Mouse (Mus musculus) hindbrain, postnatal 0 days (tissue): ENCODE data around the gene Nmnat3. TPM values are rescaled to one million over a fixed set of nuclear protein-coding genes. Genes with fewer than 3 reads are reported as not detected.

Source experiments
- ATAC-seq: fragments of 200-750 bp; cut with Nextera tagmentation; 2 replicates; pipeline ENCODE4 v1.8.0; 2017; ENCODE audit warnings: mild to moderate bottlenecking, moderate TSS enrichment, moderate library complexity
- DNase-seq: peaks from one replicate; pipeline ENCODE4 v3.0.0-alpha.2; 2015; ENCODE audit warnings: low spot score
- H3K27ac ChIP-seq: fragments of 300-500 bp; sonication (generic); 2 replicates; pipeline ENCODE4 v1.5.1; 2014; ENCODE audit warnings: mild to moderate bottlenecking
- H3K27me3 ChIP-seq: fragments of 300-500 bp; sonication (generic); 2 replicates; pipeline ENCODE4 v1.6.1; 2014; ENCODE audit warnings: low read length, mixed read lengths; ENCODE audit not compliant: insufficient read depth
- H3K36me3 ChIP-seq: fragments of 300-500 bp; sonication (generic); 2 replicates; pipeline ENCODE4 v1.6.1; 2014; ENCODE audit warnings: low read length, mixed read lengths; ENCODE audit not compliant: insufficient read depth
- H3K4me1 ChIP-seq: fragments of 300-500 bp; sonication (generic); 2 replicates; pipeline ENCODE4 v1.6.1; 2014; ENCODE audit warnings: antibody characterized with exemption, low read length, mixed read lengths; ENCODE audit not compliant: insufficient read depth
- H3K4me2 ChIP-seq: fragments of 300-500 bp; sonication (generic); 2 replicates; pipeline ENCODE4 v1.6.1; 2014; ENCODE audit warnings: low read depth, mild to moderate bottlenecking, low read length, moderate library complexity, mixed read lengths
- H3K4me3 ChIP-seq: fragments of 300-500 bp; sonication (generic); 2 replicates; pipeline ENCODE4 v1.5.1; 2014; ENCODE audit warnings: low read length
- H3K9ac ChIP-seq: fragments of 300-500 bp; sonication (generic); replicated peaks from 2 replicates; pipeline ENCODE4 v1.6.1; 2014; ENCODE audit warnings: mild to moderate bottlenecking, low read length, moderate library complexity, mixed read lengths
- H3K9me3 ChIP-seq: fragments of 300-500 bp; sonication (generic); 2 replicates; pipeline ENCODE4 v1.6.1; 2016; ENCODE audit warnings: low read length, mixed read lengths
- CTCF ChIP-seq: IDR thresholded peaks from 2 replicates; pipeline ENCODE4 v1.5.1; 2016; ENCODE audit warnings: antibody characterized with exemption, control low read depth, low read depth
- WGBS: fragments of 180-500 bp; shearing (Covaris S2); extraction: QIAGEN DNeasy Blood & Tissue Kit; methylation state at CpG from one replicate; pipeline ENCODE4 v1.1.7; 2014; 5-methylcytosine and 5-hydroxymethylcytosine counted together
- polyA plus RNA-seq: library from polyadenylated mRNA; unstranded; fragments of >200 nt; fragmentation: Nextera tagmentation; extraction: Ambion mirVana; gene quantifications from 2 replicates; pipeline ENCODE4 v1.2.1, GENCODE M21; 2015
- total RNA-seq: library from RNA; depleted of rRNA; stranded (reverse); fragments of >200 nt; gene quantifications from 2 replicates; pipeline ENCODE4 v1.2.3, GENCODE M21; 2014

Gene Nmnat3
- total and polyA plus RNA-seq, 2 experiments from 2014 or later = 1.3 to 1.5 TPM

GRCm38 (mm10) chr9:98296383-98297201, 9.4 kb downstream of the Nmnat3 start:
- peak overlapping the region; percentile 35 for H3K9ac ChIP-seq
- H3K4me1 ChIP-seq = 0 out of 2 replicates have a peak, but pooled peaks cover 10% of the 10 kb centered on the region
- 1% methylated on average over 54 of the region's 56 CpGs for WGBS
- H3K4me3 ChIP-seq = peak overlapping the region; percentile 45
- H3K27ac ChIP-seq = peak overlapping the region; percentile 70
- H3K27me3 ChIP-seq = no peaks in the 10 kb centered on the region
- ATAC-seq = peak; percentile 87
- no peak for TF ChIP-seq CTCF
- peak; percentile 78 for DNase-seq
- H3K36me3 ChIP-seq = no peaks in the 10 kb centered on the region
- H3K9me3 ChIP-seq = no peaks in the 10 kb centered on the region
- peak overlapping the region; percentile 75 for H3K4me2 ChIP-seq

GRCm38 (mm10) chr9:98297234-98297936, 10.2 kb downstream of the Nmnat3 start:
- peak overlapping the region; percentile 45 for H3K4me3 ChIP-seq
- no peaks in the 10 kb centered on the region for H3K9me3 ChIP-seq
- no peak for DNase-seq
- WGBS = 23% methylated on average over 12 of the region's 12 CpGs
- H3K4me2 ChIP-seq = peak overlapping the region; percentile 75
- H3K27me3 ChIP-seq = no peaks in the 10 kb centered on the region
- no peak overlapping the region for H3K27ac ChIP-seq
- TF ChIP-seq CTCF = no peak
- no peaks in the 10 kb centered on the region for H3K36me3 ChIP-seq
- H3K4me1 ChIP-seq = 0 out of 2 replicates have a peak, but pooled peaks cover 10% of the 10 kb centered on the region
- ATAC-seq = 0 out of 2 replicates have a peak, but pooled peaks have one; percentile 24
- peak overlapping the region; percentile 35; the same call in 1 of the 2 replicates for H3K9ac ChIP-seq

DNA sequence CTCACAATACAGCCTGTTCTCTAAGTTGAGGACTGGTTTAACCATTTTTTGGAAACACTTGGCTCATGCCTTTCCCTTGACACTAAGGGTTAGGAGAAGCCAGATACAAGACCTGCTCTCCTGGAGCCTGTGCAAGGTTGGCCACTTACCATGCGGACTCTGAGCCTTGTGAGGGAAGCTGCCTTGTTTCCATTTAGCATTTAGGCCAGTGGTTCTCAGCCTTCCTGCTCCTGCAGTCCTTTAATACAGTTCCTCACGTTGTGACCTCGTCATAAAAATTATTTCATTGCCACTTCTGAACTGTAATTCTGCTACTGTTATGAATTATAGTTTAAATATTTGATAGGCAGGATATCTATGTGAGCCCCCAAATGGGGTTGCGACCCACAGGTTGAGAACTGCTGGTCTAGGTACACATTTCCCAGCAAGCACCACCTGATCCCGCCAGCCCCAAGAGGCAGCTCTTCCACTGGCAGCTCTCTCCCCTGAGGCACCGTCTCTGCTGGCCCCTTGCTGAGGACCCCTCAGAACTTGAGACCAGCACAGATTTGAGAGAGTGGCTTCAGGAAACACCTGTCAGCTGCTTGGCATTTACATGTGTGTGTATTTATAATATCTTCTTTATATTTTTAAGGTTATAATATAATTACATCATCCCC, 10.8 kb downstream of the Nmnat3 start:
- 77% methylated on average over 6 of the region's 6 CpGs for WGBS
- 0 out of 2 replicates have a peak, but pooled peaks cover 10% of the 10 kb centered on the region for H3K4me1 ChIP-seq
- TF ChIP-seq CTCF = no peak

GRCm38 (mm10) chr9:98298761-98299160, 11.5 kb downstream of the Nmnat3 start:
- Histone ChIP-seq H3K36me3 (no peaks in the 10 kb centered on the region), H3K4me3 (no peak overlapping the region), H3K4me2 (no peak overlapping the region), H3K27me3 (no peaks in the 10 kb centered on the region), H3K9ac (no peak overlapping the region), H3K27ac (no peak overlapping the region), H3K9me3 (no peaks in the 10 kb centered on the region), H3K4me1 (0 out of 2 replicates have a peak, but pooled peaks cover 10% of the 10 kb centered on the region)
- no peak for ATAC-seq
- whole genome bisulfite sequencing = 71% methylated on average over 3 of the region's 3 CpGs
- no peak for DNase-seq
- no peak for TF ChIP-seq CTCF

More for the DNA sequence above, 10.8 kb downstream of the Nmnat3 start:
- Histone ChIP-seq H3K27me3 (no peaks in the 10 kb centered on the region), H3K4me2 (0 out of 2 replicates have a peak overlapping the region, but pooled peaks have one; percentile 75), H3K27ac (no peak overlapping the region), H3K36me3 (no peaks in the 10 kb centered on the region), H3K4me3 (no peak overlapping the region), H3K9ac (no peak overlapping the region), H3K9me3 (no peaks in the 10 kb centered on the region)
- ATAC-seq (no peak), DNase-seq (no peak)

DNA sequence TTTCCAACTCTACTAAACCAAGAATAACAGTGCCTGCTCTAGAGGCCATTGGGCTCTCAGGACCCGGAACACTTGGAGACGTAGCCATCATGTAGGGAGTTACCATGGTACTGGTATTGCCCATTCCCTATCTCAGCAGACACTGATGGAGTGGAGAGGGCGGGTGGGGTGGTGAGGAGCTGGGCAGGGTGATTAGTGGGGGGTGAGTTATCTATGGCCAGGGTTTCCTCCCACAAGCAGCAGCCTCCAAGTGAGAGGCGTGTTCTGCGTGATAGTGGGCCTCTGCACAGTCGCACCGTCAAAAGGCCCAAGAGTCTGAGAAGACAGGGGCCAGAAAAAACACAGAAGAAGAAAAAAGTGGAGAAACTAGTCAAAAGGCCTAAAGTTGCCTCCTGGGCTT, 12.0 kb downstream of the Nmnat3 start:
- DNase-seq = no peak

GRCm38 (mm10) chr9:98300582-98300981, 13.3 kb downstream of the Nmnat3 start:
- H3K9ac ChIP-seq = no peak overlapping the region
- no peak for ATAC-seq
- no peak for TF ChIP-seq CTCF
- H3K4me1 ChIP-seq = 0 out of 2 replicates have a peak, but pooled peaks cover 10% of the 10 kb centered on the region
- no peak for DNase-seq
- 85% methylated on average over 7 of the region's 7 CpGs for WGBS
- no peak overlapping the region for H3K4me3 ChIP-seq
- no peaks in the 10 kb centered on the region for H3K9me3 ChIP-seq
- H3K36me3 ChIP-seq = no peaks in the 10 kb centered on the region
- H3K27me3 ChIP-seq = no peaks in the 10 kb centered on the region
- H3K27ac ChIP-seq = no peak overlapping the region
- no peak overlapping the region for H3K4me2 ChIP-seq

More for the DNA sequence above, 12.0 kb downstream of the Nmnat3 start:
- Histone ChIP-seq H3K36me3 (no peaks in the 10 kb centered on the region), H3K27ac (no peak overlapping the region), H3K4me1 (0 out of 2 replicates have a peak, but pooled peaks cover 10% of the 10 kb centered on the region), H3K9me3 (no peaks in the 10 kb centered on the region), H3K9ac (no peak overlapping the region), H3K27me3 (no peaks in the 10 kb centered on the region), H3K4me3 (no peak overlapping the region), H3K4me2 (no peak overlapping the region)
- no peak for TF ChIP-seq CTCF
- no peak for ATAC-seq
- 86% methylated on average over 7 of the region's 7 CpGs for WGBS
